Mouse (Mus musculus) lung, postnatal 36 days (tissue): ENCODE measurements around the gene Yaf2.
"Not testable (repeated sequence)": the region's sequence is repeated elsewhere in the genome, so short reads cannot be mapped to it uniquely, and the experiment has no call there.

Source experiments
- DNase-seq: peaks from one replicate; pipeline ENCODE4 v3.0.0; 2022; ENCODE audit warnings: mixed read lengths

Gene Yaf2

GRCm38 (mm10) chr15:93243202-93243601 lies 93.5 kb downstream of the Yaf2 start:
- no peak for DNase-seq

- DNase-seq: not testable (repeated sequence)
These were observed 100.3 kb downstream of the Yaf2 start for GRCm38 (mm10) chr15:93236456-93236855.
